Mouse (Mus musculus) CH12.LX (cell line): ENCODE data around the gene Tfdp1.

ENCODE experiments used
- MAFK ChIP-seq: IDR thresholded peaks from 2 replicates; pipeline ENCODE4 v1.6.1; 2011; ENCODE audit warnings: low read length, improper control_type of control experiment; ENCODE audit not compliant: insufficient replicate concordance
- MAZ ChIP-seq: IDR thresholded peaks from 2 replicates; pipeline ENCODE4 v1.6.1; 2012; ENCODE audit warnings: low read depth, mild to moderate bottlenecking, inconsistent platforms, low read length, improper control_type of control experiment, moderate library complexity
- MEF2A ChIP-seq: IDR thresholded peaks from 2 replicates; pipeline ENCODE4 v1.6.1; 2014; ENCODE audit warnings: low read depth, mild to moderate bottlenecking, inconsistent platforms, low read length, improper control_type of control experiment, borderline replicate concordance
- RCOR1 ChIP-seq: conservative IDR thresholded peaks from 2 replicates; pipeline ENCODE4 v1.6.1; 2012; ENCODE audit warnings: low read depth, mild to moderate bottlenecking, inconsistent platforms, low read length, improper control_type of control experiment

- TF ChIP-seq MAFK, result peak; percentile 68; the same call in 1 of the 2 replicates
- TF ChIP-seq RCOR1, result no peak; the same call in 1 of the 2 replicates
- peak; percentile 92 for TF ChIP-seq MEF2A
- TF ChIP-seq MAZ, result peak; percentile 62; the same call in 1 of the 2 replicates
Observed at GRCm38 (mm10) chr8:13293677-13294470, 44.7 kb upstream of the Tfdp1 start.
